Mouse (Mus musculus): ENCODE results near the gene Jdp2.

Gene Jdp2

DNA sequence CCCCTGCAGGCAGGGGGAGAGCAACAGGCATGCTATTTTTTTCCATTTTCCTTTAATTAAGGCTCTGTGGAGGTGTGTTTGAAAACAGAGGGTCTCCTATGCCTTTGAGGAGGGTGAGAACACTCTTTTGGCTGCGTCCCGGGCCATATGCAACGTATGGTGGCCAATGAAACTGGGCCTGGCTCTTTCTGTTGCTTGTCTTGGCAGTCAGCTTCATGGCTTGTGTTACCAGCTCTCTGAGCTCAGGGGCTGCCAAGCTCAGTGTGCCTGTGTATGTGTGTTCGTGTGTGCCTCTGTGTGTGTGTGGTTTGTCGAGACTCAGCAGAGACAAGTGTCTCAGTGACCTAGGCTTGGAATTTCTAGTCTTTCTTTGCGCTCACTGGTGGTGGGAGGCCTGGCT lies 2.7 kb downstream of the Jdp2 start:
- DNase-seq (ENCODE audit: inconsistent ontology term), result no peak

DNA sequence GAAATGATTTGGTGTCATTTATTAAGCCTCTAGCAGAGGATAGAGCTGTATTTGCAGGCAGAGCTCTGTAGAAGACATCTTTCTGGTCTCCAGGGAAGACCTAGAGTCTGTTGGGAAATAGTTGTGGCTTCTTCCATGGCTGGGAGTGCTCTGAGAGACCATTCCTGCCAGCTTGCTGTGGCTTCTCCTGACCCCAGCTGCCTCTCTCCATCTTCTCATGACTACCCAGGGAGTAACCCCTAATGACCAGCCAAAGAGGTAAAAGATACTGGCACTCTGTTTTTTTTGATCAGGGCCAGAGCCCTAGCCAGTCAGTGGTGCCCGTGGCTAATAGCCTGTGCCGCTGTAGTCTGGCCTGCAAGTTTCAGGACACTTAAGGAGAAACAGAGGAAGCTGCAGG lies 3.3 kb downstream of the Jdp2 start:
- peak; percentile 49 for DNase-seq (ENCODE audit: inconsistent ontology term)

DNA sequence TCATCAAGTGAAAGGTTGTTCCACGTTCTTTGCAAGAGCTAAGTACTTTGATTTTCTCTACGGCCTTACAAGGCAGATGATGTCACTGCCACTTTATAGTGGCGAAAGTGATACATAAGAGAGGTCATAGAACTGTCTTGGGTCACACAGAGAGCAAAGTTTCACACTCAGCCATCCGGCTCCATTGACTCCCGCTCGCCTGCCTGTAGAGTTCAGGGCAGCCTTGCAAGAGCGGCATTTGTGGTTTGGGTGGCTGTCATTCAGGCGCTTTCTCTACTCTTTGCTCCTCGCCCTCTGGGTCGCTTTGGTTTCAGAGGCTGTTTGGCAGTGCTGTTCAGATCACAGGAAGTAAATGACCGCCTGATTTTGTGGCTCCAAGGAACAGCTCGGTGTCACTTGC lies 4.0 kb downstream of the Jdp2 start:
- no peak for DNase-seq (ENCODE audit: inconsistent ontology term)

DNA sequence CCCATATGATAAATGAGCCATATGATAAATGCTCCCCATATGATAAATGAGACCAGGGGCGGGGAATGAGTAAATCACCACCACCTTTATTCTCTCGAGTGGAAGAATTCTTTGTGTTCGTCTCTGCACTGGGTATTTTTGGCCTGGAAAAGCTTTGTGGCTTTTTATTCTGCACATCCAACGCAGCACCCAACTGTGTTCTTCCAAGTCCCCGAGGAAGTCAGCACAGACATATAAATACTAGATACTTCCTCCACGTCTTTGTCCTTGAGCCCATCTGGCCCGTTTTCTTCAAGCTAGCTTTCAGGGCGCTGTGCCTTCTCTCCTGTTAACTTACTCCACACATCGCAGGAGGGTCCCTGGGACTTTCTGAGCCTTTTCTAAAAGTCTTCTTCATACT lies 4.9 kb downstream of the Jdp2 start:
- no peak for DNase-seq (ENCODE audit: inconsistent ontology term)

DNA sequence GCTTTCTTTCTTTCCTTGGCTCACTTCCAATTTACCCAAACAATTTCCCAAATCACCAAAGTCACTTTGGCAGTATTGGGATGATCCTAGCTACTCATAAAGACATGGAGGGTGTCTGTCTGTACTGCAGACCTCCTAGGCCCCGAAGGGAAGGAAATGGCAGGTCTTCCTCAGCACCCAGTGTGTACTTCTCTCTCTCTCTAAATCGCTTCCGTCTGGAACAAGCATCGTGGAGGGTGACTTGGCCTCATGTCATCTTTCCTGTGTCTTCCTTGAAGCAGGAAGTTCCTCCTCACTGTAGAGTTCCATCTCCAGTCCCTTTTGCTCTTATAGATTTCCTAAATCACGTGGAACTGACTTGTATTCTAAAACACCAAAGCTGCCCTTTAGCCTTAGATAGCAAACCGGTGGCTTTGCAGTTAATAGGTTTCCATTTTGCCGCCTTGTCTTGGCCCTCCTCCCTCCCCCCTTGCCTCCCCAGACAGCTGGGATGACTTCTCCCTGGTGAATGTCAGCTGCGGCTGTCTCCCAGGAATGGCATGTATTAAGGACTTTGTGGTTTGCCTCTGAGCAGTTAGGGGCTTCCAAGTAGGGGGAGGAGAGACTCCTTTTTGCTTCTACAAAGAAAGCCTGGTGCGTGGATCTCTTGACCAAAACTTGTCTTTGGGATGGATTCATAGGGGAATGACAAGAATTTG lies 5.6 kb downstream of the Jdp2 start:
- DNase-seq (ENCODE audit: inconsistent ontology term), result peak; percentile 67

DNA sequence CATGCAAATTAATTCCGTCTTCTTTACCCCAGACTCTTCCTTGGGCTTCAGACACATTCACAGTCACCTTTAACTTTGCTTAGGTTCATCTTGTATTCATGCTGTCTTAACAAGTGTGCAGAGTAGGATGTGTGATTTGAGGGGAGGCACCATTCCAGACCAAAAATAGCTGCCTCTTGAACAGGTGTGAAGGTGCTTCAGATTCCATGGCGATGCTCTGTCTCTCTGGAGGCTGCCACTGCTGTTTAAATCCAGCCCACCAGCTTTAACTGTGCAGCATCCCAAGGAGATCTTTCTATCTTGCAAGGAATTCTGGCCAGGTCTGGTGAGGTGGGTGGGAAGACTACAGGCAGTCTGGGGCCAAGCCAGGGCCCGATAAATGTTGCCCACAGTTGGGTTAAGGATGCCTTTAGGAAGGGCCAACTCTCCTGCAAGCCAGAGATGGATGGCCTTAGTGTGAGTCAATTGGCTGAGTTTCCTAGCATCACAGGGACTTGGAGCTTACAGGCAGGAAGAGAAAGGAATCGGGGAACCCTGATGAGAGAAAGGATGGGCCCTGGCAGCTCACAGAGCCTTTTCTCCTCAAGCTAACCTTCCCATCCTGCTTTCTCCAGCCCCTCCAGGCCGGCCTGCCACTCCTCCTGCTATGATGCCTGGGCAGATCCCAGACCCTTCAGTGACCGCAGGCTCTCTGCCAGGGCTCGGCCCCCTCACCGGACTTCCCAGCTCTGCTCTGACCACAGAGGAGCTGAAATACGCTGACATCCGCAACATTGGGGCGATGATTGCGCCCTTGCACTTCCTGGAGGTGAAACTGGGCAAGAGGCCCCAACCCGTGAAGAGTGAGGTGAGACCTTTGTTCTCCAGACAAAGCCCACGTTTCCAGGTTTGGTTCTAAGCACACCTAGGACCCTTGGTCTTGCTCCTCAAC lies 9.0 kb downstream of the Jdp2 start:
- DNase-seq (ENCODE audit: inconsistent ontology term), result no peak

DNA sequence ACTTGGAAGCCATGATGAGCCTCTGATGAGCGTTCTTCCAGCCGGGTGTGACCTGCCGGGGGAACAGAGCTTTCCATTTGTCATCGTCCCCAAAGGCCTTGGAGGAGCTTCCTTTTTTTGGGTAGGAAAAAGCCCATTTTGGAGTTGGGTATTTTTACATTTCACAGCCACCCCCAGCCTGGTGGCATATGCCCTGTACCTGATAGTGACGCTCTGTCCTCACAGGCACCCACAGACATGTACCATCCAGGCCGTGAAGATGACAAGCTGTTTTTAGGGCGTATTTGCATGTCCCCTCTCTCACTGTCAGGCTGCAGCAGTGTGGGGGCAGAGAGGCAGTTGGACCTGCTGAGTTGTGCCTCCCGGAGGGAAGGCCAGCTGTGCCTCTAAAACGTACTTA lies 11.3 kb downstream of the Jdp2 start:
- DNase-seq (ENCODE audit: inconsistent ontology term), result no peak

DNA sequence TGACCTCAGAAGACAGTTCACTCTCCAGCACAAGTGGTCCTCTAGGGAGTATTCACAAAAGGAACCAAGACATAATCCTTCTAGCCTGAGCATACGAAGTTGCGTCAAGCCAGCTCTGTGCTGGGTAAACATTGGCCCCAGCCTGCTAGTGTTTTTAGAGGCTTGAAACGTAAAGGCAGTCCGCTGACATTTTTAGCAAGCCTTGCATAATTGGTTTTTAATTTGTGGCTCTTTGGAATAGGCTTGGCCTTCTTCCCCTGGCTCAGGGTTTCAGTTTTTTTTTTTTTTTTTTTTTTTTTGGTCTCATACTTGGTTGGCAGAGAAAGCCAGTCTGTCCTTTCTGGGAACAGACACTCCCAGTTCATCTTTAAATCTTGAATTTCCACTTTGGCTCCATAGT lies 15.3 kb downstream of the Jdp2 start:
- peak; percentile 39 for DNase-seq (ENCODE audit: inconsistent ontology term)

DNA sequence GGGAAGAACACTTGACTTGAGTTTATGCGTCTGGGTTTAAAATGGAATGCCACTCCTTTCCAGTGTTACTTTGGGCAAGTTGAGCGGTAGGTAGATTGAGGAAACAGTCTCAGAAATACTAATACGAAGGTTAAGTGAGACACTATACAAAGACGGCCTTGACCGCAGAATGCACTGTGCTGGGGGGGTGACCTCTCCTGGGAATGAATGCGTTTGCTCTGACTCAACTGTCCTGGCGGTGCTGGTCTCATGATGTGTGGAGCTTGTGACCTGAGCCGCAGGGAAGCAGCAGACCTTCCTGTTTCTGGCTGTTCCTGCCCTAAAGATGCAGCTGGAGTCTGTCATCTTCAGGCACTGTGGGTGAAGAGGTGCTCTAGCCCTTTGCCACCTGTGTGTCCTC lies 16.7 kb downstream of the Jdp2 start:
- no peak for DNase-seq (ENCODE audit: inconsistent ontology term)

DNA sequence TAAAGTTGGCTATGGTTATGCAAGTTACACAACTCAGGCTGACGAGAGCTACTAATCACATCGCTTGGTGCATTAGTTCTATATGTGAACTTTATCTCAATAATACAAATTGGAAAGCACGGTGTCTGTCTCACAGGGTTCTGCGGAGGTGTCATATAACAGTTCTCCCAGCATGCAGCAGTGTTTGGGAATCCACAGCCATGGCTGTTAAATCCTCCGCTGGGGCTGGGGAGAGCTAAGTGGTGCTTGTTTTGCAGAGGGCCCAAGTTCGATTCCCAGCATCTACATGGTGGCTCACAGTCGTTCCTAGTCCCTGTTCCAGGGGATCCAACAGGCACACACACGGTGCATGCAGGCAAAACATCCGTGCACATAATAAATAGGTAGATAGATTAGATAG lies 19.1 kb downstream of the Jdp2 start:
- DNase-seq (ENCODE audit: inconsistent ontology term), result no peak

DNA sequence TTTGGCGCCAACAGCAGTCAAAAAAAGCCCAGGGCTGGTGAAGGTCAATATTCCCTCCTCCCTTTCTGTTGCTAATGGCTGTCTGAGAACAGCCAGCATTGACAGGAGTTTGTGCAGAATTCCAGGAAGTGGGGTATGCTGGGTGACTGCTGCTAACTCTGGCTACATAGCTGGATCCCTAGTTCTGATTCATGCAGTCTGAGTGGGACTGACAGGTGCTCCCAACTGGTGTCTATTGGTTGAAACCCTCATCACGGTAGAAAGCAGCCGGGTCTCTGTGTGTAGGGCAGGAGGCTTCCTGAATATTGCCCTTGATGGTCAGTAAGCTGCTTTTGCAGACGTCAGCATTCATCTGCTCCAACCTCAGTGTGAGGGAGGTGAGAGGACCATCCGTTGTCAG lies 19.6 kb downstream of the Jdp2 start:
- no peak for DNase-seq (ENCODE audit: inconsistent ontology term)

DNA sequence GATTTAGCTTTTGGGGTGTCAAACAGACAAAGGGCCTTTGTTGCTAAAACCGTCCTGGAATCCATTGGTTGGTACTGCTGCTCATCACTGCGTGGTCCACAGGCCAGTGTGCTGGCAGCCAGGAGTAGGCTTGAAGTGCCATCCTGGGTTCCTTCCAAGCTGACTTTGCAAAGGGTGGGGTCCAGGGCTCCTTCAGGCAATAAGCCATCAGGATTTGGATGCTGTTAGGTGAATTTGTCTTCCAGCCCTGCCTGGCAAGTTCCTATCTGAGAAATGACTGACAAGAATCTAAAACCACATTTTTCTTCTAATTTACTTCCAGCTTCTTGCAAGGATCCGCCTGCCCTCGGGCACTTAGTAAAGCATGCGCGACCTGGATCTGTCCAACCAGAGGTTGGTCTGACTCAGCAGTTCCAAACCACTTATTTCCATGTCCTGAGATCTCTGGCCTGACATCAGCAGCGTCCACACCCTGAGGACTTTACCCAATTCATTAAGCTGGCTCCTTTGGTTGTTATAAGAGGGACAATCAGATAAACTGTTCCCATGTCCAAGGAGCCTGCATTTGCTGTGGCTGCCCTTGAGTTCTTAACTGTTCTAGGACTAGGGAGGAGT lies 20.6 kb downstream of the Jdp2 start:
- peak; percentile 50 for DNase-seq (ENCODE audit: inconsistent ontology term)

DNA sequence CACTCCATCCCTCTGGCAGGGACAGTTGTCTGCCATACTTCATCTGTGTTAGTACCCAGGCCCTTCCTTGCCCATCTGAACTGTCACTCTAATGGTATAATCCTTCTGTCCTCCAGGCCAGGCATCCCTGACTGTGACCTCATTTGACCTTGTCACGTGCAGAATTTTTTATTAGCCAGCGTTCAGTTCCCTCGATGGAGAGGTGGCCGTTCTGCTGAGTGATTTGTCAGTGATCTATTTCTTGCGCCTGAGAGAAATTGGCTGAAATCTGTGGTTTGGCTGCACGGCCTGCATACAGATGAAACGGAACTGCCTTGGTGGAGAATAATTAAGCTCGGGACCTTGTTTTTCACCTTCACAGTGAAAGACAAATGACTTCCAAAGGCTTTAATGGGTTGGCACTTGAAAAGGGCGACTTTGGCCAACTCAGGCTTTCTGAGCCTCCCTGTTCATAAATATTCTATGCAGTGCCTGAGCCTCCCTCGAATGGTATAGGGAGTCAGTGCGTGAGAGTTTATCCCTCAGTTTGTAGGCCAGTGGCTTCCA lies 21.1 kb downstream of the Jdp2 start:
- DNase-seq (ENCODE audit: inconsistent ontology term), result peak; percentile 59

DNA sequence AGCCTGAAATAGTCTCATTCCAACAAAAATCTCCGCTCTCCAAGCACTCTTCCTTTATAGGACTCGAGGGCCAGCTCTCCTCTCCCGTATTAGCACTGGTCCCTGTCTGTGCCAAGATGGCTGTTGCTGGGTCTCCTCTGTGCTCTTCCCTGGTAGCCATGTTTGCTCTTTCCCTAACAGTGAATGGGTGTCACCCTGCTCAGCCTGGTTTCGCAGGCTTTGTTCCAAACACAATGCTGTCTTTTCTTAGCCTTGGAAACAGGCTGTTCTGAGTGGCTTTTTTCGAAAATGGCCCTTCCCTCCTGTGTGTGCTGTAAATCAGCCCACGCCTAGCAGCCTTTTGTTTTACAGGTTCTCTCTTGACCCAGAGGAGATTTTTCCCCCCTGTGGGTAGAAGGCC lies 22.2 kb downstream of the Jdp2 start:
- DNase-seq (ENCODE audit: inconsistent ontology term), result no peak

DNA sequence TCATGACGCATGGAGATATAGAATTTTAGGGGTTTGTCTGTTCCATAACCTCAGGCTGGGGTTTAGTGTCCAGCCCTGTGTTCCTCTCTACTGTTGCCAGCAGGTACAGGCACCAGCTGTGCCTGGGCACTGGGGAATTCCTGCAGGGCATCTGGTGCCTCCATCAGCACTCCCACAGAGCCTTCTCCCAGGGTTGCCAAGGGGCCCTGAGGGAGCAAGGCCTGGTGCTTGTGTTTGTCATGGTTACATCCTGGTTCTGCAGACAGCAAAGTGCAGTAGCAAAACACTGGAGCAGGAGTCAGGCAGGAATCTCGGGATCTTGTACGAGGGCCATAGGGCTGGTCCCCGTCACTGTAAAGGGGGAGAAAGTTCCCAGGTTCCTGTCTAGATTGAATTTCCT lies 22.8 kb downstream of the Jdp2 start:
- DNase-seq (ENCODE audit: inconsistent ontology term), result no peak

DNA sequence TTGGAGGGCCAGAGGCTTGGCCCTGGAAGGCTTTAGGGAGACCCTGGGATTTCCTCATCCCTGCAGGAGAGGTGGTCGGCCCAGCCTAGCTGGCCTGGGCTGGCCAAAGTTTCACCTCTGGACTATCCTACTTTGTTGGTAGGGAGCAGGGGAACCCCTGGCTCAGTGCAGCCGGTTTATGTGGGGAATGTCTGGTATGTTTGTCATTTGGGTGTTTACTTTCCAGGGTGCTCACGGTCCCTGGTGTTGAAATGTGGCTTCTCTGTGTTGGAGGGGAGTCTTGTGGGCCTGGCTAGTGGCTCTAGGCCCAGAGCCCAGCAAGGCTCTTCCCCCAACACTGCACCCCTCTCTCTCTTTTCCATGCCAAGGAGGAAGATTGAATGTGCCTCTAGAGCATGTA lies 24.9 kb downstream of the Jdp2 start:
- peak; percentile 55 for DNase-seq (ENCODE audit: inconsistent ontology term)

DNA sequence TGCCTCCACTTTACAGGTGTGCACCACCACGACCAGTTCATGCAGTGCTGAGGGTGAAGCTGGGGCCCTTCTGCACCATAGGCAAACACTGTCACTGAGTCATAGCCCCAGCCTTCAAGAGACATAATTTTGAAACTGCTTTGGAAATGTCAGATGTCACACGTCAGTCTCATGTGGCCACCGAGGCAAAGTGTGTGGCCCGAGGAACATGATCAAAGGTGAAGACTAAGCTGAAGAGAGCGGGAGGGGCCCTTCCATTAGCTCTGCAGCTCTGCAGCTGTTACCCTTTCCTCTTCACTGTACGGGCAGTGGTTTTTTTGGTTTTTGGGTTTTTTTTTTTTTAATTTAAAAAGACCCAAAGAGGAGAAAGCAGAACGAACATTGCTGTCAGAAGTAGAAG lies 25.8 kb downstream of the Jdp2 start:
- no peak for DNase-seq (ENCODE audit: inconsistent ontology term)

DNA sequence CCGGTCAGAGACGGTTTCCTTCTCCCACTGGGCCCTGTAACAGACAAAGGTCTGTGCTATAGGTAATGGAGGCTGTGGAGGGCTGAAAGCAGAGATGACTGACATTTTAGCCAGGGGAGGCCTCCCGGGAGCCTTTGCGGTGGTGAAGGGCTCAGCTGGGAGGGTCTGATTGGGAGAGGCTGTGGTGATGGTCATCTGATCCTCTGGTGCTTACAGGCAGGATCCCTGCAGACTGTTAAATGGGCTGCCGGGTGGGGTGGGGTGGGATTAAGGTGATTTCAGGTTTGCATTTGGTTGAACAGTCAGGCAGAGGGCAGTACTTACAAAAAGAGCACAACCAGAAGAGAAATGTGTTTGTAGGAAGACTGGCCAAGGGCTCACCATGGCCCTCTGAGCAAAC lies 27.0 kb downstream of the Jdp2 start:
- DNase-seq (ENCODE audit: inconsistent ontology term), result no peak

DNA sequence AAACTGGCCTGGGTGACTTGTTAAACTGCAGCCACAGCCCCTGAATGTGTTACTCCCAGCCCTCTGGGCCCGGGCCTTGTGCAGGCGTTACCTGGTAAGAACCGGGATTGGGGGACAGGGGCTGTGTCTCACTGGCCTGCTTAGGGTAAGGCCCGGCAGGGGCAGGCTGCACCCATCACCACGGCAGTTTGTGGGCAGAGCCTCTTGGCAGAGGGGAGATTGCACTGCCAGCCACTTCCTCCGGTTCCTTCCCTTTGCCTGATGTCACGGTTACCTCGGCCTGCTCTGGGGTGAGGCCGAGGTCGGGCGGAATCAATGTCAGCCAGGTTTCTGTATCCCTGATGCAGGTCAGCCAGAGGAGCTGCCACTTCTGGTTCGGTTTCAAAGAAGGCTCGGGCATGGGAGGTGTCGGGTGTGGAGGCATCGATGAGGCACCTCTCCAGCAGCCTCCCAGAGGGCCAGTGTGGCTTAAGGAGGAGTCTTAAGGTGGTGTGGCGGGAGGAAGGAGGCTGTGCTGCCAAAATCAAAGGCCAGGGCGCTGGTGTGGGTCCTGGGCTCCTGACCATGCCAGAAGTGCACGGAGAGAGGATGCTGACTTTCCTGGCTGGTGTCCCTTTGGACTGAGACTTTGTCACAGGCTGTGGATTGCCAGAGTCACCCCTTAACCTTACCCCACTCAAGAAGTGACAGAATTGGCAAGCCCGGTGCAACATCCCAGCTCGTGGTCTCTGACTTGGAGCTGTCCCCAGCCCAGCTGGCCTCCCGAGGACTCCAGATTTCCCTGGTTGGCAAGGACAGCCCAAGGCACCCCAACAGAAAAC lies 31.0 kb downstream of the Jdp2 start:
- DNase-seq (ENCODE audit: inconsistent ontology term), result peak; percentile 76

DNA sequence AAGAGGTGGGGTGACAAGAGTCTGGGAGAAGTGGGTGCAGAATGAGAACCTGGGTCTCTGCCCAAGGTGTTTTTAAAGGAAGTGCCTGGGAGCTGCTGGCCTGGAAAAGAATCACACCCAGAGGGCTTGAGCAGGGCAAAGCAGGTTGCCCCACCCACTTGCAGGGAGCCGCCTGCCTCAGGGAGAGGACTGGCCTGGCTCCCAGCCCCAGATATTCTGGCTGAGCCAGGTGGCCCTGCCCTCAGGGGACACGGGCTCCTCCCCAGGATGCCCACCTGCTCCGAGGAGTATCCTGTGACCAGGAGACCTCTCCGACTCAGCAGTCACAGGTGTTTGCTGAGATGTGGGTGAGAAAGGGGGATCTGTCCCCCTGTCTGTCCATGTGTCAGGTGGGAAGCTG lies 32.4 kb downstream of the Jdp2 start:
- no peak for DNase-seq (ENCODE audit: inconsistent ontology term)

DNA sequence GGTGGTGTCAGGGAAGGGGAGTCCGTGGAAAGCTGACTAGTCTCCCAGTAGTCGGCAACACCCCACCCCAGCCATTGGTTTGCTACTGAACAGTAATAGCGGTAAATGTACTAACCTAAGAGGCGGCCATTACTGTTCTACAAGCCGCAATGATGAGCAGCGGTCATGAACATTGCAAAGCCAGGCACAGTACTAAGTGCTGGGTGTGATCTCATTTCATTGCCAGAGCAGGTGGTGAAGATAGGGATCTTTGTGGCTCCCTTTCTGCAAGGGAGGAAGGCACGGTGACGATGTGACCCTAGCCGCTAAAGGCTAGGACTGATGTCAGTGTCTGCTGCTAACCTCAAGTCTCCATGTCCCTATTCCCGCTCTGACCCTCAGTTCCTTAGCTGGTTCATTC lies 33.5 kb downstream of the Jdp2 start:
- DNase-seq (ENCODE audit: inconsistent ontology term), result no peak

DNA sequence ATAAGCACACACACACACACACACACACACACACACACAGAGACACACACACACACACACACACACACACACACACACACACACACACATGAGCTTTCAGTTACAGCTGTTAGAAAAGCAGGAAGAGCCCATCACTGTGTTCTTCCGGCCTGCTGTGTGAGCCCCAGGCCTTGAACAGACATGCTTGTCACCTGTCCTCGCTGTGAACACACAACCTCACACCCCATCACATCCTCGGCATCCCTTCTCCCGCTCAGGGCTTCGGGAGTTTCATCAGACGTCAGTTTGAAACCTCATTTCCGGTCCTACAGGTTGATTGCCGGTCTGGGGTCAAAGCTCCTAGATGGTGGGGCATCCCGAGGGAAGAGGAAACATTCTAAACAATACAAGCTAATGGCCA lies 39.1 kb downstream of the Jdp2 start:
- DNase-seq (ENCODE audit: inconsistent ontology term), result no peak

Data from Muller cell, postnatal 12 days (primary cell).